Mouse (Mus musculus) bone marrow, adult 2 months (tissue): Measurements from ENCODE around the gene 4921517D22Rik.

Experiments
- CTCF ChIP-seq: fragments of 200-500 bp; IDR thresholded peaks from 2 replicates; pipeline ENCODE4 v1.5.1; 2011; ENCODE audit warnings: low read length, control low read depth; ENCODE audit not compliant: control insufficient read depth, insufficient read depth
- POLR2A ChIP-seq: fragments of 200-500 bp; IDR thresholded peaks from 2 replicates; pipeline ENCODE4 v1.6.1; 2011; ENCODE audit warnings: low read depth, mild to moderate bottlenecking, control low read depth, low read length, borderline replicate concordance; ENCODE audit not compliant: control insufficient read depth

DNA sequence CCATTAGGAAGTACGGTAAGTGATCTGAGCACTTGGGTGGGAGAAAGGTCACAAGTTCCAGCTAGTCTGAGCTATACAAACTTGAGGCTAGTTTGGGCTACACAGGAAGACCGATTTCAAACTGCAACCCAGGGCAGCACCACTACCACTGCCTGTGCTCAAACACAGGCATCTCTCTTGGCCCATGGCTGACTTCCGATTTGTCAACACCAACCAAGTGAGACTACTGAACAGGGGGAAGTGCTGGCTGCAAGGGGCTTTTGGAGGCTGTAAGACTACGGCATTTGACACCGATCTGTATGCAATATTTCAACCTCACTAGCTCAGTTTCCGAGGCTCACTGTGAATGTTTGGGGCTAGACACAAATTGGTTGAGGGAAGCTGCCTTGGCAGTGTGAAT lies 46.4 kb downstream of the 4921517D22Rik start:
- TF ChIP-seq CTCF, result no peak
- no peak for TF ChIP-seq POLR2A
